Mouse (Mus musculus): Measurements from ENCODE around the gene Ttc7b. TPM values are rescaled to one million over a fixed set of nuclear protein-coding genes. Genes with fewer than 3 reads are reported as not detected.
A peak's percentile ranks its signal among the peaks of the same experiment; 100 is the strongest.

The Ttc7b gene
- polyA plus RNA-seq, 2 experiments from 2014 or later, result 3.1 to 3.2 TPM

- peak; percentile 44 for ATAC-seq
These were observed 391 bp downstream of the Ttc7b start for GRCm38 (mm10) chr12:100520077-100520793.

DNA sequence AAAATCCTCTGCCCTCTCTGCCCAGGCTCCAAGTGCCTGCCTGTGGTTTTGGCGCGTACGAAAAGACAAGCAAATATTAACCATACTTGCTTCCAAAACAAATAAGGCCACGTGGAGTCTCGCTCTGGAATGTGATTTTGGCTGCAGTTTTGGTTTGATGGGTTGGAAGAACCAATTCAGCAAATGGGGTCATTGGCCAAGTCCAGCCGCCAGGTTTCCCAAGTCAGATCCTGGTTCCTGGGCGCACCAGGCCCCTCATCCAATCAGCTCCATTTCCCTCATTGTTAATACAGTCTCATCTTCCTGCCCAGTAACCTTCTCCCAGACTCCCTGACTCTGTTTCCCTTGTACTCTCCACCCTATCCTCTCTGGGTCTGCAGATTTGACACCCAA, 946 bp downstream of the Ttc7b start:
- ATAC-seq, result no peak

DNA sequence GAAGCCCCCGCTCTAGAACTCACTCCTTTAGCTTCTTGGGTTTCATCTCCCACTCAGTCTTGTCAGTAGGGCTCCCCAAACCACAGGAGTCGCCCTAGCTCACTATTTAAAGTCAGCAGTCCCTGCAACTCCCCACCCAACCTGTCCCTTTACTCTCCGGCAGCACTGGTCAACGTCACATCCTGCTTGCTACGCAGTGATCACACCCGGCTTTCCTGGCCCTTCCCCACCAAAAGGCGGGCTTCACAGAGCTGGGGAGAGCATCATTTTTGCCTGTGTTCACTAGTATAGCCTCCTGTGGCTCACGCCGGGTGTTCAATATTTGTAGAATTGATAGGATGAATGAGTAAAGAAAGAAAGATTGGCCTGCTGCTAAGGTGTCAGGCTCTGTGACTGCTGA, 3.3 kb downstream of the Ttc7b start:
- ATAC-seq, result no peak

DNA sequence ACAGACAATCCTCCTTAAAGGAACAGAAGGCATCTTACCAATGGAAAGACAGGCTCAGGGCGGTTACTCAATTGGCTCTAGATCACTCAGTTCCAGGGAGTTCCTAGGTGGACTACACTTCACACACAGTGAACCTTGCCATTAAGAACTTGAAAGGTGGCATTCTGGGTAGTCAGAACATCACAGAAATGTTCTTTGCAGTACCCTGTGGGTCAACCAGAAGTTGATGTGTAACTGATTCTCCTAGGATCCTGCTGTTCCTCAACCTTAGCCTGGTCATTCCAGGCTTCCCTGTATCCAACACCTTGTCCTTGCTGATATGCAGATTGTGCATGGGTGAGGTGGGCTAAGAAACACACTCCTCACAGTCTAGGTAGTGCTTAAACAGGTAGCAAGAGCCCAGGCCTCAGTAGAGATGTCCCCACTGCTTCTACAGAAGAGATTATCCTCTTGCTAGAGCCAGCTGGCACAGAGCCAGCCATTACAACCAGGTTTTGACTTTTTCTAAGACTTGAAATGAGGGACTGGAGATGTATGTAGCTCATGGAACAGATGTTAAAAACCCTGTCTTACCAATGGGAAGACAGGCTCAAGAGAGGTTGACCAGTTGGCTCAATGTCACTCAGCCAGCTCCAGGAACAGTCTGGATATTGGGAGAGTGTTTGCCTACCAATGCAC, 4.3 kb downstream of the Ttc7b start:
- ATAC-seq, result no peak

- no peak for ATAC-seq
These were observed 5.1 kb downstream of the Ttc7b start for GRCm38 (mm10) chr12:100515493-100515892.

GRCm38 (mm10) chr12:100514611-100515010, 6.0 kb downstream of the Ttc7b start:
- no peak for ATAC-seq

GRCm38 (mm10) chr12:100513131-100513530, 7.5 kb downstream of the Ttc7b start:
- no peak for ATAC-seq

DNA sequence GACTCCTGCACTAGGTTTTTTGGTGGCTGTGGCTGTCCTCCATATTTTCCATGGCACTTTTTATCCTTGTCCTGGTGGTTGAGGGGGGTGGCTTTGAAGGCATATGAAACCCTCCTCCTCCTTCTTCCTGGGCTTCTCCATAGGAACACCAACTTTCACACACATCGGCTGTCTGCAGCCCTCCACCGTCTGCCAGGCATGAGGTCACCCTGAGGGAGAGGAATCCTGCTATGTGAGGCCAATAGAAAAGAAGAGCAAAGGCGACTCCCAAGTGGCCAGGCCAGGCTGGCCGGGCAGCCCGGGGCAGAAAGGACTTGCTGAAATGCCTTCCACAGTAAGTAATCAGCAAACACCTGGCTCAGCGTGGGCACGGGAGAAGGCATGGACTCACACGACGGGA, 8.0 kb downstream of the Ttc7b start:
- ATAC-seq, result no peak

GRCm38 (mm10) chr12:100509615-100510282, 10.9 kb downstream of the Ttc7b start:
- ATAC-seq, result no peak

GRCm38 (mm10) chr12:100508668-100509067, 12.0 kb downstream of the Ttc7b start:
- ATAC-seq, result peak; percentile 46

DNA sequence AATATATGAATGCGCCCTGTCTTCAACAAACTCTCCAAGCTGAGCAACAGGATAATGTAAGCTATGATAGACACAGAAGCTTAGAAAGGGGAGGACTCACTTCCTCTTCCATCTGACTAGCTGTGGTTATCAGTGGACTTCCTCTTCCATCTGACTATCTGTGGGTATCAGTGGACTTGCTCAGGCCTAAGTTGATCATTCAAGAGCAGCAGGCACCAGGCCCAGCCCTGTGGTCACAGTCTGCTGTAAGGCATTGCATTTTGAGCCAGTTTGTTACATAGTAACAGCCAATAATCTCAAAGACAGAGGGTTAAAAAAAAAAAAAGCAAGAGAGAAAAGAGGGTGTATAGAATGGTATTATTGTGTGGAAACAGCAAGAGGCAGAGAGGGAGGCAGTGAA, 15.1 kb downstream of the Ttc7b start:
- ATAC-seq, result no peak

GRCm38 (mm10) chr12:100504585-100504984, 16.0 kb downstream of the Ttc7b start:
- no peak for ATAC-seq

DNA sequence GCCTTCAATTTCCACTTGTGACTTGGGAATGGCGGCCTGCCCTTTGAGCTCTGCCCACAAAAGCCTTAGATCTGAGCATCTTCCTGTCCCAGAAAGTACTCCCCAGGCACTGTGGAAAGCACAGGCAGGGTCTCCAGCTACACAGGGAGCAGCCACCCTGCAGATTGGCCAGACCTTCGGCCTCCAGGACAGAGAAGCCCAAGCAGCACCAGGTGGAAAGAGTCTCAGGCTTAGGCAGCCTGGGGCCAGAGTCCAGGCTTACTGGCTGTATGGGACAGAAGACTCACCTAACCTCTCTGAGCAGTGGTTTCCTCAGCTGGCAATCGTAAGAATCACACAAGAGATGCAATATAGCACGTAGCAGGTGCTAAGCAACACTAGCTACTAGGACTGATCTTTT, 17.0 kb downstream of the Ttc7b start:
- no peak for ATAC-seq

DNA sequence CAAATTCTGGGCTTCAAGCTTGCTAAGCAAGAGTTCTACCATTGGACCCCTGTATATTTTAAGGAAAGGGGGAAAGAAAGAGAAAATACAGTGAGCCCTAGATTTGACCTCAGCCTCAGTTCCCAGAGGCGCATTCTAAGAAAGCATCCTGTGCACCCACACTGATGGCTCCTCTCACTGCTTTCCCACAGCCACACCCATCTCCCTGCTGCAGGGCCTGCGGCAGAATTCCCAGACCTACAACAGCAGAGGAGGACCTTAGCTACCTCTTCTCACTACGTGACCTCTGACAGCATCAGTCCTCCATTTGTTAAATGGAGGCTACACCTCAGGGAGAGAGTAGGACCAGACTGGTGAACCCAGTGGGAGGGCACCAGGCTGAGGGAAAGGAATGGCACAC, 18.1 kb downstream of the Ttc7b start:
- no peak for ATAC-seq

GRCm38 (mm10) chr12:100501261-100501660, 19.4 kb downstream of the Ttc7b start:
- peak; percentile 91 for ATAC-seq

DNA sequence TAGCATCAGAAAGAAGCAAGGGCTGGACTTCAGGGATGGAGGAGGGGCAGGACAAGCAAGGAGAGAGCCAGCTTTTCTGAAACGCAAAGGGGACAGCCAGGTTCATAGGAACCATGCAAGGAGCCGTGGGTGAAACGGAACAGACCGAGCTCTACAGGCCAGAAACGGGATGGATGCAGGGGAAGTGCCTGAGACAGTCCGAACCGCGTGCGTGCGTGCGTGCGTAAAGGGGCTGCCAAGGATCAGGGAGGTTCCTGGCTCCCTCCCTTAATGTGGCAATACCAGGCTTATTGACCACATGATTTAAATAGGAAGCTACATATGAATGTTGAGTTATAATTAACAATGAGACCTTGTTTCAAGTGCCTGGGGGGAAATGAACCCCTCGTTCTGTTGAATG, 21.2 kb downstream of the Ttc7b start:
- ATAC-seq, result no peak

DNA sequence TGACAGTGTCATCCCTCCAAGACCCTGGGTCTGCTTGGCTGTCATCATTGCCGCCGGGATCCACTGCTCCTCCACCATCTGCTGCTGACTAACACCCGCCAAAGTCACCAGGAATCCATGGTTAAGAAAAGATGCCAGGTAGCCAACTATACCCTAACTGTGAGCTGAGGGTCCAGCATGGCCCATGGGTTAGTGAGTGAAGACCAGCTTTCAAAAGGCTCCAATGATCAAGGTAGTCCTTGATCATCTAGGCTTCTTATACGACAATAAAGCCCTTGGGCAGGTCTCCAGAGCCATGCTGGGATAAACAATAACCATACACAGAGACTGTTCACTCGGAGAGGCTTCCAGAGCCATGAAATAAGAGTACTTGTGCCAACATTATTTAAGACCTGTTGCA, 22.6 kb downstream of the Ttc7b start:
- no peak for ATAC-seq

DNA sequence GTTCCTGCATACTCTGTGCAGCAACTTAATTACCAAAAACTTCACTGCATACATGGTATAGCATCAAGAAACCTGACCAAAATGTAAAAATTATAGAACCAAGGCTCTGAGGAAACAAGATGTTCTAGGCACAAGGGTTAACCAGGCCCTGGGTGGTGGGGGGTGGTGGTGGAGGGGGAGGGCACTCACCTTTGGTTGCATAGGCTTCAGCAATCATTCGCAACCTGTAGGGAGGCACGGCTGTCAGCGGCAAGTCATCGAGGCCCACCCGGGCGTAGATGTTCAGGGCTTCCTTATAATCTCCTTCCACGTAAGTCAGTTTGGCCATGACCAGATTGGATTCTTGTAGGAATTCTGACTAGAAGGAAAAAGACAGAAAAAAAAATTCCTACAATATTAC, 25.5 kb downstream of the Ttc7b start:
- ATAC-seq, result no peak

- no peak for ATAC-seq
These were observed 27.4 kb downstream of the Ttc7b start for GRCm38 (mm10) chr12:100493211-100493610.

DNA sequence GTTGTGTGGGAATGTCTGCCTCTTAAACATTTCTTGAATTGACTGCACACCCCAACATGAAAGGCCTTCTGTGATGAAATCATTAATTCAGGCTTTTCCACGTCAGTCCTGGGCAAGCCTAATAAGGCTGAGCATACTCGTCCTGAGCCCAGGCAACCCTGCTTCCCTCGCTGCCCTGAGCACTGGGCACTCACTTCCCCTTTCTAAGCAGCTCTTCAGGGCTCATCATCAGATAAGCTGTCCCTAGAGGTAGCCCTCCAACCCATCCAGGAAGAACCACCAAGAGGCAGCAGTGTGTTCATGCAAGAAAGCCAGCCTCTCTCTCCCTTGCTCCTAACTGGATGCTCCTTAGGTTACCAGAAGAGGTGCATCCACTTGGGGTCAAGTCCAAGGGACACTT, 27.9 kb downstream of the Ttc7b start:
- no peak for ATAC-seq

DNA sequence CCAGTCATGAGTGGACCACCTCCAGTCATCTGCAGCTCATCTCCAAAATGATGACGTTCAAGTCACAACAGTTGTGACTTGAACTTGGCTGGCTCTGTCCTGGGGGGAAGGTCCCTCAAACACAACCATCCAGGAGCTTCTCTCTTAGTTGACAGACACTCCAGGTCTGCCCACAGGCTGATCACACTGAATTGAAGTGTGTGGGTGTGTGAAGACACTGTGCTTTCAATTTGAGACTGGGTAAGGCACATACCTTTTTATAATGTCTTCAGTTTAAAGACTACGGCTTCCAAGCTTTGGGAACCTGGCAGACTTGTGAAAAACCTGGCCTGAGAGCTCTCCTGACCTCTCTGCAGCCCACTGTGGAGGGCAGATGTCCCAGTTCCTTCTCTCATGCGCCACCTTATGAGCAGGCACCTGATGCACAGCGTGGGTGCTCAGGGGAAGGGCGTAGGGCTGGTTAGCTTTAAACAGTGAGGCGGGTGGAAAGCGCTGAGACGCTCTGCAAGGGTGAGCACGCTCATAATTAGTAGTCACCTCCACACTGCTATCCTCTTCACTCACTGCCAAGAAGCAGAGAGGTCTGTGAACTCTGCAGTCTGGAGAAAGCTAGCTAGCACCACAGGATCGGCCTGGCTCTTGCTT, 28.5 kb downstream of the Ttc7b start:
- no peak for ATAC-seq

- ATAC-seq, result no peak
These were observed 30.8 kb downstream of the Ttc7b start for GRCm38 (mm10) chr12:100489799-100490198.

DNA sequence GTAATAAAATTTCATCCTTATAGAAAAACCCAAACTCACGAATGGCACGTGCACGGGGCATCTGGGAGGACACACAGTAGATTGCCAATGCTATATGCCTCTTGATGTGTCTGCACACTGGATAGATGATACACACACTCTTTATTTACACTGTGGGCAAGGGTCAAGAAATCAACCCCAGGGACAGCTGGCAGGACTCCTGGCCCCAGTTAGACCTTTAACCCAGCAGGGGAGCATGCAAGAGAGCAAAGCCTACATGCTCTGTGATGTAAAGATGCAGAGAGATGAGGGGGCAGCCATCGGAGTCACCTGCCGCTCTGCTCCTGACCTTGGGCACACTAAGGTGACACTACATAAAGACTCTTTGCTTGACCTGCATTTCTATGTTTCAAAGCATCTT, 32.3 kb downstream of the Ttc7b start:
- no peak for ATAC-seq

Data from activated CD4-positive, CD25-positive, alpha-beta regulatory T cell, adult 4 months (primary cell).